Mouse (Mus musculus) testis, adult 2 months (tissue): ENCODE measurements at regions not wholly inside any gene's neighbourhood (a gene's known extent, or its start where the extent isn't known, plus 50 kb on each side); places are given as distances from the start of the nearest gene placed in this dataset.

Source experiments
- H3K27ac ChIP-seq: fragments of 200-500 bp; 2 replicates; pipeline ENCODE4 v1.5.1; 2012; ENCODE audit warnings: low read depth, low read length; ENCODE audit not compliant: control insufficient read depth, insufficient read depth
- H3K27me3 ChIP-seq: fragments of 200-500 bp; 2 replicates; pipeline ENCODE4 v1.6.1; 2012; ENCODE audit warnings: mild to moderate bottlenecking, low read length, moderate library complexity; ENCODE audit not compliant: control insufficient read depth, insufficient read depth
- H3K36me3 ChIP-seq: fragments of 200-500 bp; 2 replicates; pipeline ENCODE4 v1.6.1; 2012; ENCODE audit warnings: mild to moderate bottlenecking, low read length; ENCODE audit not compliant: control insufficient read depth, insufficient read depth
- H3K4me1 ChIP-seq: fragments of 200-500 bp; 2 replicates; pipeline ENCODE4 v1.6.1; 2012; ENCODE audit warnings: low read length; ENCODE audit not compliant: control insufficient read depth, insufficient read depth
- H3K4me3 ChIP-seq: fragments of 200-500 bp; 2 replicates; pipeline ENCODE4 v1.5.1; 2012; ENCODE audit warnings: low read depth, mild to moderate bottlenecking, low read length, moderate library complexity, mixed read lengths; ENCODE audit not compliant: control insufficient read depth
- CTCF ChIP-seq: fragments of 200-500 bp; IDR thresholded peaks from 2 replicates; pipeline ENCODE4 v1.5.1; 2012; ENCODE audit warnings: low read depth, mild to moderate bottlenecking, inconsistent platforms, low read length, moderate library complexity; ENCODE audit not compliant: control insufficient read depth, insufficient read depth, insufficient replicate concordance
- POLR2A ChIP-seq: fragments of 200-500 bp; IDR thresholded peaks from 2 replicates; pipeline ENCODE4 v1.6.1; 2012; ENCODE audit warnings: low read depth, mild to moderate bottlenecking, inconsistent platforms, low read length, moderate library complexity; ENCODE audit not compliant: control insufficient read depth

GRCm38 (mm10) chr3:99515751-99516150, 275.6 kb downstream of the Tbx15 start:
- Histone ChIP-seq H3K27ac (no peak overlapping the region), H3K4me3 (no peak overlapping the region), H3K27me3 (no peaks in the 10 kb centered on the region), H3K36me3 (no peaks in the 10 kb centered on the region), H3K4me1 (no peaks in the 10 kb centered on the region)
- TF ChIP-seq CTCF = no peak
- no peak for TF ChIP-seq POLR2A

GRCm38 (mm10) chr3:99560917-99561316, 320.7 kb downstream of the Tbx15 start:
- Histone ChIP-seq H3K4me1 (no peaks in the 10 kb centered on the region), H3K27ac (no peak overlapping the region), H3K4me3 (no peak overlapping the region), H3K36me3 (no peaks in the 10 kb centered on the region), H3K27me3 (no peaks in the 10 kb centered on the region)
- TF ChIP-seq CTCF = no peak
- no peak for TF ChIP-seq POLR2A

- Histone ChIP-seq H3K36me3 (no peaks in the 10 kb centered on the region), H3K4me1 (no peaks in the 10 kb centered on the region), H3K27me3 (no peaks in the 10 kb centered on the region), H3K4me3 (no peak overlapping the region), H3K27ac (no peak overlapping the region)
- TF ChIP-seq CTCF (no peak), POLR2A (no peak)
Measured at GRCm38 (mm10) chr3:99573335-99573976, 311.8 kb upstream of the Spag17 start.

GRCm38 (mm10) chr3:99573977-99574373, 311.2 kb upstream of the Spag17 start:
- Histone ChIP-seq H3K4me3 (no peak overlapping the region), H3K27me3 (no peaks in the 10 kb centered on the region), H3K4me1 (no peaks in the 10 kb centered on the region), H3K36me3 (no peaks in the 10 kb centered on the region), H3K27ac (no peak overlapping the region)
- TF ChIP-seq POLR2A = no peak
- no peak for TF ChIP-seq CTCF

GRCm38 (mm10) chr3:99602679-99603078, 282.5 kb upstream of the Spag17 start:
- no peak overlapping the region for H3K27ac ChIP-seq

GRCm38 (mm10) chr3:99632309-99632708, 252.9 kb upstream of the Spag17 start:
- no peak overlapping the region for H3K27ac ChIP-seq
- H3K4me1 ChIP-seq = no peaks in the 10 kb centered on the region
- H3K27me3 ChIP-seq = no peaks in the 10 kb centered on the region
- TF ChIP-seq POLR2A (no peak), CTCF (no peak)
- H3K36me3 ChIP-seq = no peaks in the 10 kb centered on the region
- H3K4me3 ChIP-seq = no peak overlapping the region

More at GRCm38 (mm10) chr3:99602679-99603078, 282.5 kb upstream of the Spag17 start:
- no peak overlapping the region for H3K4me3 ChIP-seq
- H3K36me3 ChIP-seq = no peaks in the 10 kb centered on the region
- H3K27me3 ChIP-seq = no peaks in the 10 kb centered on the region
- H3K4me1 ChIP-seq = no peaks in the 10 kb centered on the region
- TF ChIP-seq CTCF (no peak), POLR2A (no peak)

- Histone ChIP-seq H3K36me3 (no peaks in the 10 kb centered on the region), H3K4me1 (no peaks in the 10 kb centered on the region; the same call in 1 of the 2 replicates), H3K27ac (no peak overlapping the region), H3K4me3 (no peak overlapping the region), H3K27me3 (no peaks in the 10 kb centered on the region)
- TF ChIP-seq POLR2A (no peak), CTCF (no peak)
Measured at GRCm38 (mm10) chr3:99641343-99642106, 243.7 kb upstream of the Spag17 start.
